Mouse (Mus musculus) midbrain, embryonic 14.5 days (tissue): ENCODE measurements at regions not wholly inside any gene's neighbourhood (a gene's known extent, or its start where the extent isn't known, plus 50 kb on each side); places are given as distances from the start of the nearest gene placed in this dataset.

Source experiments
- ATAC-seq: fragments of 200-750 bp; cut with Nextera tagmentation; 2 replicates; pipeline ENCODE4 v1.8.0; 2017; ENCODE audit warnings: moderate number of reproducible peaks, moderate library complexity; ENCODE audit not compliant: low FRiP score, low TSS enrichment
- DNase-seq: peaks from one replicate; pipeline ENCODE4 v3.0.0-alpha.2; 2015
- H3K27ac ChIP-seq: fragments of 300-500 bp; sonication (generic); replicated peaks from 2 replicates; pipeline ENCODE4 v1.5.1; 2014; ENCODE audit warnings: mild to moderate bottlenecking, low read depth, low read length, moderate library complexity
- H3K27me3 ChIP-seq: fragments of 300-500 bp; sonication (generic); 2 replicates; pipeline ENCODE4 v1.6.1; 2014; ENCODE audit warnings: low read length, control low read depth, mixed read lengths; ENCODE audit not compliant: control insufficient read depth, insufficient read depth
- H3K36me3 ChIP-seq: fragments of 300-500 bp; sonication (generic); 2 replicates; pipeline ENCODE4 v1.6.1; 2014; ENCODE audit warnings: low read length, control low read depth; ENCODE audit not compliant: control insufficient read depth, insufficient read depth
- H3K4me1 ChIP-seq: fragments of 300-500 bp; sonication (generic); 2 replicates; pipeline ENCODE4 v1.6.1; 2014; ENCODE audit warnings: mild to moderate bottlenecking, antibody characterized with exemption, low read length, control low read depth; ENCODE audit not compliant: control insufficient read depth, insufficient read depth
- H3K4me2 ChIP-seq: fragments of 300-500 bp; sonication (generic); 2 replicates; pipeline ENCODE4 v1.6.1; 2014; ENCODE audit warnings: mild to moderate bottlenecking, low read length, moderate library complexity
- H3K4me3 ChIP-seq: fragments of 300-500 bp; sonication (generic); replicated peaks from 2 replicates; pipeline ENCODE4 v1.5.1; 2014; ENCODE audit warnings: low read depth, low read length
- H3K9ac ChIP-seq: fragments of 300-500 bp; sonication (generic); replicated peaks from 2 replicates; pipeline ENCODE4 v1.6.1; 2014; ENCODE audit warnings: mild to moderate bottlenecking, low read length, moderate library complexity
- H3K9me3 ChIP-seq: fragments of 300-500 bp; sonication (generic); 2 replicates; pipeline ENCODE4 v1.6.1; 2016; ENCODE audit warnings: low read length, control low read depth, mixed read lengths; ENCODE audit not compliant: control insufficient read depth
- WGBS: fragments of 180-500 bp; shearing (Covaris S2); extraction: QIAGEN DNeasy Blood & Tissue Kit; methylation state at CpG from one replicate; pipeline ENCODE4 v1.1.7; 2014; 5-methylcytosine and 5-hydroxymethylcytosine counted together

DNA sequence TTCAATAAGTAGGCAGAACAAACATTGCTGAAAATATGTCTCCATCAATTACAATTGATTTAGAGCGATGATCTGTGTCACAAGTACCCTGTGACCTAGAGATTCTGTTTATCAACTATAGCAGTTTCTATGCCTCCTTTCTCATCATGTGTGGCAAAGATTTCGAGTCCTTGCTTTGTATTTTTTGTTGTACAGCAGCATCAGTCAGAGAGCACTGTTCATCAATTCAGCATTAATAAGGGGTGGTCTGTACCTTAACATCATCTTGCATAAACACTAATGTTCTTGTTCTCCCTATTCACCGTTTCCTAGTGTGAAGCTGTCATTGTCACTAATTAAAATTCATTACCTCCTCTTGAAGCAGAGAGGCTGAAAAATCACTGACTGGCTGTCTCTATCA is 873.0 kb upstream of the Crim1 start:
- peak; percentile 1 for DNase-seq
- Histone ChIP-seq H3K4me3 (no peak overlapping the region), H3K36me3 (no peaks in the 10 kb centered on the region), H3K9ac (no peak overlapping the region), H3K4me2 (no peak overlapping the region), H3K9me3 (no peaks in the 10 kb centered on the region), H3K27ac (no peak overlapping the region), H3K4me1 (0 out of 2 replicates have a peak, but pooled peaks cover 2% of the 10 kb centered on the region), H3K27me3 (no peaks in the 10 kb centered on the region)
- no peak for ATAC-seq
- WGBS: 40% methylated on average over 3 of the region's 3 CpGs
